Mouse (Mus musculus): ENCODE data around the gene Fnbp1. TPM values are rescaled to one million over a fixed set of nuclear protein-coding genes. Genes with fewer than 3 reads are reported as not detected.
A peak's percentile ranks its signal among the peaks of the same experiment; 100 is the strongest.
"Not testable (repeated sequence)": the region's sequence is repeated elsewhere in the genome, so short reads cannot be mapped to it uniquely, and the experiment has no call there.

Fnbp1 gene
- polyA plus RNA-seq, 1 experiment from 2014 or later = 20.3 TPM

DNA sequence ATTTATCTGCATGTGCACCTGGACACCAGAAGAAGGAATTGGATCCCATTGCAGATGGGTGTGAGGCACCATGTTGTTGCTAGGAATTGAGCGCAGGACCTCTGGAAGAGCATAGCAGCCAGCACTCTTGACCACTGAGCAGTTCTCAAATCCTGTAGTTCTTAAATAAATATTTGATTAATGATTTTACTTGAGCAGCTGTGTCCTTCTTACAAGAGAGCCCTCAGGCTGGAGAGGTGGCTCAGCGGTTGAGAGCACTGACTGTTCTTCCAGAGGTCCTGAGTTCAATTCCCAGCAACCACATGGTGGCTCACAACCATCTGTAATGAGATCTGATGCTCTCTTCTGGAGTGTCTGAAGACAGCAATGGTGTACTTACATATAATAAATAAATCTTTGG lies 25.8 kb upstream of the Fnbp1 start:
- H3K9me3 ChIP-seq; H3K9ac ChIP-seq; H3K27ac ChIP-seq; ATAC-seq (ENCODE audit: low FRiP score, low read depth); H3K27me3 ChIP-seq (replicated peaks); H3K4me2 ChIP-seq (replicated peaks); H3K4me3 ChIP-seq: not testable (repeated sequence)
- Histone ChIP-seq H3K36me3 (peaks cover 51% of the 10 kb centered on the region), H3K4me1 (peaks cover 13% of the 10 kb centered on the region; the same call in 1 of the 2 replicates)
- WGBS = 93% methylated on average over 2 of the region's 2 CpGs

- no peaks in the 10 kb centered on the region for H3K9me3 ChIP-seq
- H3K9ac ChIP-seq = no peak overlapping the region
- H3K4me1 ChIP-seq = peaks cover 13% of the 10 kb centered on the region; the same call in 1 of the 2 replicates
- H3K27ac ChIP-seq = no peak overlapping the region
- no peaks in the 10 kb centered on the region for H3K27me3 ChIP-seq (replicated peaks)
- H3K4me3 ChIP-seq = no peak overlapping the region
- whole genome bisulfite sequencing = 82% methylated on average over 4 of the region's 4 CpGs
- no peak overlapping the region for H3K4me2 ChIP-seq (replicated peaks)
- no peak for ATAC-seq (ENCODE audit: low FRiP score, low read depth)
- peaks cover 31% of the 10 kb centered on the region for H3K36me3 ChIP-seq
Measured at GRCm38 (mm10) chr2:31165529-31165928, 23.7 kb upstream of the Fnbp1 start.

GRCm38 (mm10) chr2:31164841-31165455 lies 23.1 kb upstream of the Fnbp1 start:
- Histone ChIP-seq H3K27ac (no peak overlapping the region), H3K4me1 (peaks cover 13% of the 10 kb centered on the region; the same call in 1 of the 2 replicates), H3K27me3 (replicated peaks) (no peaks in the 10 kb centered on the region), H3K9me3 (no peaks in the 10 kb centered on the region), H3K9ac (no peak overlapping the region), H3K4me3 (no peak overlapping the region), H3K4me2 (replicated peaks) (no peak overlapping the region), H3K36me3 (peaks cover 25% of the 10 kb centered on the region)
- ATAC-seq (ENCODE audit: low FRiP score, low read depth) = no peak
- WGBS = 64% methylated on average over 5 of the region's 5 CpGs

- Histone ChIP-seq H3K27me3 (replicated peaks) (no peaks in the 10 kb centered on the region), H3K4me3 (no peak overlapping the region), H3K27ac (no peak overlapping the region), H3K4me1 (peaks cover 13% of the 10 kb centered on the region; the same call in 1 of the 2 replicates), H3K36me3 (peaks cover 11% of the 10 kb centered on the region), H3K9ac (no peak overlapping the region), H3K4me2 (replicated peaks) (no peak overlapping the region), H3K9me3 (no peaks in the 10 kb centered on the region)
- WGBS = 83% methylated on average over 11 of the region's 11 CpGs
- no peak for ATAC-seq (ENCODE audit: low FRiP score, low read depth)
Measured at GRCm38 (mm10) chr2:31163361-31164118, 21.7 kb upstream of the Fnbp1 start.

DNA sequence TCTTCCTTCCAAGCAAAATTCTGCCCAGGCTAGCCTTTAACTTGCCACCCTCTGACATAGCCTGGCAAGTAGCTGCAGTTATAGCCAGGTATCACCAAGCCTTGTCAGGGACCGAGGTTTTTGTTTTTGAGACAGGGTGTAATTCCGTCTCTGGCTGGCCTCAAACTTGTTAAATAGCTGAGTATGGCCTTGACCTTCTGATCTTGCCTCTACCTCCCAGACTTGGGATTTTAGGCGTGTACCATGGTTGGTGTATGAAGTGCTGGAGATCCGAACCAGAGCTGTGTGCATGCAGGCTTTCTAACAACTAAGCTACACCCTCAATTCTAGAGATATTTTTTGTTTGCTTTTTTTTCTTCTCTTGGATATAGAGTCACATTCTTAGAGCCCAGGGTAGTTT lies 19.8 kb upstream of the Fnbp1 start:
- H3K9me3 ChIP-seq = no peaks in the 10 kb centered on the region
- H3K4me2 ChIP-seq (replicated peaks) = no peak overlapping the region
- no peak overlapping the region for H3K9ac ChIP-seq
- H3K27me3 ChIP-seq (replicated peaks) = no peaks in the 10 kb centered on the region
- no peak overlapping the region for H3K4me3 ChIP-seq
- H3K27ac ChIP-seq = no peak overlapping the region
- H3K4me1 ChIP-seq = peaks cover 13% of the 10 kb centered on the region; the same call in 1 of the 2 replicates
- 90% methylated on average over 4 of the region's 4 CpGs for WGBS
- ATAC-seq (ENCODE audit: low FRiP score, low read depth) = no peak
- no peaks in the 10 kb centered on the region for H3K36me3 ChIP-seq

- Histone ChIP-seq H3K9me3 (no peaks in the 10 kb centered on the region), H3K9ac (no peak overlapping the region), H3K27ac (no peak overlapping the region), H3K27me3 (replicated peaks) (no peaks in the 10 kb centered on the region), H3K4me1 (peaks cover 12% of the 10 kb centered on the region; the same call in 1 of the 2 replicates), H3K4me2 (replicated peaks) (no peak overlapping the region), H3K36me3 (no peaks in the 10 kb centered on the region), H3K4me3 (no peak overlapping the region)
- no peak for ATAC-seq (ENCODE audit: low FRiP score, low read depth)
- WGBS = 90% methylated on average over 10 of the region's 10 CpGs
Measured at GRCm38 (mm10) chr2:31160147-31160920, 18.5 kb upstream of the Fnbp1 start.

GRCm38 (mm10) chr2:31156846-31157245 lies 15.0 kb upstream of the Fnbp1 start:
- Histone ChIP-seq H3K4me1 (peaks cover 11% of the 10 kb centered on the region), H3K4me3 (no peak overlapping the region), H3K36me3 (no peaks in the 10 kb centered on the region), H3K9me3 (no peaks in the 10 kb centered on the region), H3K9ac (no peak overlapping the region), H3K27me3 (replicated peaks) (no peaks in the 10 kb centered on the region), H3K27ac (no peak overlapping the region), H3K4me2 (replicated peaks) (no peak overlapping the region)
- ATAC-seq (ENCODE audit: low FRiP score, low read depth) = no peak
- 90% methylated on average over 3 of the region's 3 CpGs for WGBS

DNA sequence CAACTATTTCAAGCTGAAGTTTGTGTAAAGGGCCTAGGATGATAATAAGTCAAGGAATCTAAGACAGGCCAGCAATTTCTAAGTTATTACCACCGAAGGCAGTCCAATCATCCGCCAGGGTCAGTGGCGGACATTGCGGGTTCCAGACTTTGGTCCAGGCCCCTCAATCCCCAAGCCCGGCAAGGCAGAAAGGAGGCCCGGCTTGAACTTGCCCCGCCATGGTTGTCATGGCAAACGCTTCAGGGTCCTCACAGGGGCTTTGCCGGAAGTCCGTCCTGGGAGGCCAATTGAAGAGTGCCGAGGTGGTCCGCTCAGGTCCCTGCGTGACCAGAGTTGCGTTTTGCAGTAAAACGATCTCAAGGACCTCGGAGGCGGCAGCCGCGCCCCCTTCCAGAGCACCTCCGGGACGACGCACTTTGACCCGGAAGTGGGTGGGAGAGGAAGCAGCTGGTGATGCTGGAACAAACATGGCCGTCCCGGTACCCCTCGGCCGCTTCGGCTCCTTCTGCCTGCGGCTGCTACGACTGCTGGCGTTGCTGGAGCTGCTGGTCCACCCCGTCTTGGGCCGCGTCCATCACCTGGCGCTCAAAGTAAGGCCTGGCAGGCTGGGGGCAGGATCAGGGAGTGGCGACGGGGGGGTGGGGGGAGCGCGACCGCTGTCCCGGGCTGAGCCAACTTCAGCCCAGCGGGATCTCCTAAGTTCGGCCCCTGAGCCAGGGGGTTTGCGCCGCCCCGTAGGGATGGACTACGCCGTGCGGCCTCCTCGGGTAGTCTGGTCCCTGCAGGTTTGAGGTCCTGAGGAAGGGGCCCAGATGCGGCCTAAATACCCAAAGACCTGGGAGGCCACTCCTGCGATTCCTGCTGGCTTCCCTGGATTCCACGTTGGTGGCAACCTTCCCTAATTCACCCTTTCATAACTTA lies 10.3 kb upstream of the Fnbp1 start, which contains the start of gene Gpr107:
Gpr107 (plus strand) TSS at position 425 of the 921 bp plus-strand sequence.
- Histone ChIP-seq H3K9ac (peak within 1 kb of the TSS; percentile 91), H3K27ac (peak within 1 kb of the TSS; percentile 60), H3K27me3 (replicated peaks) (no peaks in the 10 kb centered on the region), H3K4me3 (peak within 1 kb of the TSS; percentile 85), H3K36me3 (peaks cover 18% of the 10 kb centered on the region), H3K4me2 (replicated peaks) (peak within 1 kb of the TSS; percentile 73), H3K4me1 (peaks cover 18% of the 10 kb centered on the region), H3K9me3 (no peaks in the 10 kb centered on the region)
- ATAC-seq (ENCODE audit: low FRiP score, low read depth) = peak; percentile 89
- under 1% methylated on average over 53 of the region's 53 CpGs for WGBS

DNA sequence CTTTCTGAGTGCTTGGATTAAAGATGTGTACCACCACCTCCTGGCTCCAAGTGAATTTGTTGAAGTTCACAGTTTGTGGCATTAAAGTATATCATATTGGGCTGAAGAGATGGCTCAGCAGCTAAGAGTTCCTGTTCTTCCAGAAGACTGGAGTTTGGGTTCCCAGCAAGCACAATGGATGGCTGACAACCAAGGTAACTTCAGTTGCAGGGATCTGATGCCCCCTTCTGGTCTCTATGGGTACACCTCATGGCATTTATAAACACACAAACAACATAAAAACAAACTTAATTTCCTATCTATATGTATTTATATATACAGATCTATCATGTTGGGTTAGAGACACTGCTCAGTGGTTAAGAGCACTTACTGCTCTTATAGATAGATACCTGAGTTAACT lies 9.0 kb upstream of the Fnbp1 start:
- H3K9me3 ChIP-seq = no peaks in the 10 kb centered on the region
- no peak overlapping the region for H3K27ac ChIP-seq
- H3K4me3 ChIP-seq = no peak overlapping the region
- peaks cover 18% of the 10 kb centered on the region for H3K4me1 ChIP-seq
- H3K4me2 ChIP-seq (replicated peaks) = 0 out of 2 replicates have a peak overlapping the region, but pooled peaks have one; percentile 73
- H3K27me3 ChIP-seq (replicated peaks) = no peaks in the 10 kb centered on the region
- no peak overlapping the region for H3K9ac ChIP-seq
- no peak for ATAC-seq (ENCODE audit: low FRiP score, low read depth)
- peaks cover 29% of the 10 kb centered on the region for H3K36me3 ChIP-seq

DNA sequence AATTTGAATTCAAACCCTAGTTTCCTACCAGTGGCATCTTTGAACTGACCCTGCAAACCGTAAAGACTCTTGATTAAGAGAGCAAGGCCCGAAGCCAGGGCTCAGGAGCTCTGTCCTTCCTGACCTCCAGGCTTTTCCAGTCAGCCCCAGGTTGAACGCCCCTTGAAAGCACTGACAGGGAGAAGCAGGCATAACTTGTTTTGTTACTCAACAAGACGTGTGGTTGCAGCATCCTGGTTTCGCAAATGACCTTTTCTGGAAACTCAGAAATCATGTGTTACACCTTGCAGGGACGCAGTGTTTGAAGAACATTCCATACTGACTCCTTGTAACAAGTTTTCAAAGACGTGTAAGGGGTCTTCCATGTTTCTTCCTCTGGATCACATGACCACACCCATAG lies 5.2 kb upstream of the Fnbp1 start:
- Histone ChIP-seq H3K9me3 (no peaks in the 10 kb centered on the region), H3K27me3 (replicated peaks) (no peaks in the 10 kb centered on the region; the same call in 1 of the 2 replicates), H3K4me3 (no peak overlapping the region), H3K27ac (no peak overlapping the region), H3K36me3 (peaks cover 29% of the 10 kb centered on the region), H3K9ac (no peak overlapping the region), H3K4me1 (peaks cover 12% of the 10 kb centered on the region; the same call in 1 of the 2 replicates), H3K4me2 (replicated peaks) (no peak overlapping the region)
- no peak for ATAC-seq (ENCODE audit: low FRiP score, low read depth)
- WGBS = 91% methylated on average over 7 of the region's 7 CpGs

DNA sequence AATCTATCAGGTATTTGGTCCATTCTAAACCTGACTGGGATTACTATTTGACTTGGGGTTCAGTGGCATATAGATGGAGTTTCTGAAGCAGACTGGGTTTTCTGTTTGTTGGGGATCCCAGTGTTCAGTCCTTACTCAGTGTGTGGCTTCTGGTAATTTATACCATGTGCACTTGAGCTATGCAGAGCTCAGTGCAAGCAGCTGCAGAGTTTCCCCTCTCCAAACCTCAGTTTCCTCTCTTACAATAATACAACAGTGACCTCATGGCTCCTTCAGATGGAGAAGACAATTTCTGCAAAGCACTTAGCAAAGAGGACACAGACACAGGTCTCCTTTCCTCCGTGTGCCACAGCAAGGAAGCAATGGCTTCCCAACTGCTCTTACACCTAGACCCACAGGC lies 3.1 kb upstream of the Fnbp1 start:
- Histone ChIP-seq H3K4me2 (replicated peaks) (no peak overlapping the region), H3K9me3 (no peaks in the 10 kb centered on the region), H3K27me3 (replicated peaks) (no peaks in the 10 kb centered on the region; the same call in 1 of the 2 replicates), H3K9ac (no peak overlapping the region), H3K4me1 (peaks cover 16% of the 10 kb centered on the region), H3K36me3 (peaks cover 26% of the 10 kb centered on the region), H3K4me3 (no peak overlapping the region), H3K27ac (no peak overlapping the region)
- no peak for ATAC-seq (ENCODE audit: low FRiP score, low read depth)
- WGBS = 94% methylated on average over 1 of the region's 1 CpGs
